Mouse (Mus musculus) kidney, embryonic 15.5 days (tissue): ENCODE results near the gene Hyal1. TPM values are rescaled to one million over a fixed set of nuclear protein-coding genes. Genes with fewer than 3 reads are reported as not detected.

Experiments
- ATAC-seq: fragments of 200-750 bp; cut with Nextera tagmentation; replicated peaks from 2 replicates; pipeline ENCODE4 v1.8.0; 2017; ENCODE audit warnings: moderate TSS enrichment; ENCODE audit not compliant: low FRiP score
- H3K27ac ChIP-seq: fragments of 300-500 bp; sonication (generic); 2 replicates; pipeline ENCODE4 v1.5.1; 2015; ENCODE audit warnings: mild to moderate bottlenecking, inconsistent platforms
- H3K27me3 ChIP-seq: fragments of 300-500 bp; sonication (generic); 2 replicates; pipeline ENCODE4 v1.6.1; 2015; ENCODE audit warnings: inconsistent platforms
- H3K36me3 ChIP-seq: fragments of 300-500 bp; sonication (generic); 2 replicates; pipeline ENCODE4 v1.6.1; 2015; ENCODE audit warnings: inconsistent platforms
- H3K4me1 ChIP-seq: fragments of 300-500 bp; sonication (generic); 2 replicates; pipeline ENCODE4 v1.6.1; 2015; ENCODE audit warnings: inconsistent platforms
- H3K4me2 ChIP-seq: fragments of 300-500 bp; sonication (generic); 2 replicates; pipeline ENCODE4 v1.6.1; 2015; ENCODE audit warnings: moderate library complexity, mild to moderate bottlenecking, inconsistent platforms
- H3K4me3 ChIP-seq: fragments of 300-500 bp; sonication (generic); replicated peaks from 2 replicates; pipeline ENCODE4 v1.5.1; 2015; ENCODE audit warnings: mild to moderate bottlenecking, inconsistent platforms
- H3K9ac ChIP-seq: fragments of 300-500 bp; sonication (generic); 2 replicates; pipeline ENCODE4 v1.6.1; 2015; ENCODE audit warnings: mild to moderate bottlenecking, inconsistent platforms
- H3K9me3 ChIP-seq: fragments of 300-500 bp; sonication (generic); replicated peaks from 2 replicates; pipeline ENCODE4 v1.6.1; 2016; ENCODE audit warnings: inconsistent platforms
- WGBS: fragments of 180-500 bp; shearing (Covaris S2); methylation state at CpG from one replicate; pipeline ENCODE4 v1.1.7; 2015; ENCODE audit warnings: mixed read lengths; 5-methylcytosine and 5-hydroxymethylcytosine counted together
- polyA plus RNA-seq: library from polyadenylated mRNA; unstranded; fragments of >200 nt; fragmentation: Nextera tagmentation; extraction: Ambion mirVana; gene quantifications from 2 replicates; pipeline ENCODE4 v1.2.1, GENCODE M21; 2015

The Hyal1 gene
- polyA plus RNA-seq, 1 experiment from 2014 or later = 10.5 TPM

DNA sequence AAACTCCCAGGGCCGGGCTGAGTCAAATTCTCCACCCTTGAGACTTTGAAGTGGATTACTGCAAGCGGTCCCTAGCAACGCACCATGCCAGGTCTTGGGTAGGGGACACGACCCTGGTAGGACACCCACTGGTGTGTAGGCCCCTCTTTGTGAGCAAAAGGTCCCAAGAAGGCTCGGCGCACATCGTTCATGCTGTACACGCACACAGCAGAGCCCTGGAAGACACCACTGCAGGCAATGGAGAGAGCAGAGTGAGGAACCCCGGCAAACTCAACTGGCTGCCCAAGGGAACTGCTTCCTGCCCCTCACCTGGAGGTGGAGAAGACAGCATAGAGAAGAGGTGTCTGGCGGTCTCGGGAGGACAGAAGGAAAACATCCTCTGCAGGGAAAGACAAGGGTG is 24.5 kb downstream of the Hyal1 start:
- H3K27ac ChIP-seq = no peak overlapping the region
- no peaks in the 10 kb centered on the region for H3K9me3 ChIP-seq
- H3K36me3 ChIP-seq = peaks cover 23% of the 10 kb centered on the region
- H3K4me2 ChIP-seq = no peak overlapping the region
- H3K9ac ChIP-seq = no peak overlapping the region
- no peak overlapping the region for H3K4me3 ChIP-seq
- WGBS = 86% methylated on average over 11 of the region's 11 CpGs
- no peak for ATAC-seq
- peaks cover 51% of the 10 kb centered on the region for H3K4me1 ChIP-seq
- 0 out of 2 replicates have a peak, but pooled peaks cover 3% of the 10 kb centered on the region for H3K27me3 ChIP-seq

DNA sequence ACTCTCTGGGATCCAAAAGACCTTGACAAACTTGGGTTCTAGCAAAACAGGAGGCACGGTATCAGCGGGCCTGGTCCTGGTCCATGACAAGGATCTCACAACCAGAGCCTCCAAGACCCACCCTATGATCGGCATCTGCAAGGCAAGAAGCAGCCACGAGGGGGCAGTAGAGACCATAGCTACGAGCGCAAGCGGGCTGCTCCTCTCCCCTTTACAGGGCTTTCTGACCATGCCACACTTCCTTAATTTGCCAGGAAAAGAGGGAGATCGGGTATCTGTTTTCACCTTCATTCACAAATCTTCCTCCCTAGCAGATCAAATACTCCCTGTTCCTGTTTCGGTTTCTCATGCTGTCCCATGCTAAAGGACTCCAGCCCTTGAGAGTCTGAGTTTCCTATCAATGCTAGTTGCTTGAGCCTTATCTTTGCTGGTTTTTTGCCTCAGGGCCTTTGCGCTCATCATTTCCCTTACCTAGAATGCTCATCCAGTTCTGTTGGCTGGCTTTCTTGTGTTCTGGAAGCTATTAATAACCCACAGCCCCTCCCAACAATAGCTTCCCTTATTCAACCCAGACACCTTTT is 25.4 kb downstream of the Hyal1 start:
- Histone ChIP-seq H3K9me3 (no peaks in the 10 kb centered on the region), H3K4me2 (peak overlapping the region; percentile 20), H3K4me1 (peaks cover 60% of the 10 kb centered on the region), H3K36me3 (peaks cover 23% of the 10 kb centered on the region), H3K4me3 (no peak overlapping the region), H3K27me3 (0 out of 2 replicates have a peak, but pooled peaks cover 3% of the 10 kb centered on the region), H3K27ac (0 out of 2 replicates have a peak overlapping the region, but pooled peaks have one; percentile 61), H3K9ac (no peak overlapping the region)
- 11% methylated on average over 10 of the region's 10 CpGs for WGBS
- ATAC-seq = peak; percentile 40

DNA sequence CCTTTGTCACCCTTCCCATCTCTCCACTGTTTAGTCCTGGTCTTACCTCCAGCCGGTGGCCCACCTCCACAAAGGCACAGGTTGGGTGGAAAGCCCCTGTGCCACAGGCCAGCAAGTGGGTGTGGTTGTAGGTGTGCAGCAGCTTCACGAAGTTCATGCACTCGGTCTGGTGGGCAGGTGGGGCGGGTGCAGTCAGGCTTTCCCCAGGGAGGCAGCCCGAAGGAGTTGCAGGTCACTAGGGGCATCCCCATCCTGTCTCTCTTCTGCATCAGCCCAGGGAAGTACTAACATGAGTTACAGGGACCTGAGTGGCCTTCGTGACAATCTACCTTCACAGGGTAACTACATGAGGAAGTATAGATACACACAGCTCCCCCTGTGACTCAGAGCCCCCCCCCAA is 26.5 kb downstream of the Hyal1 start:
- ATAC-seq = no peak
- Histone ChIP-seq H3K36me3 (peaks cover 21% of the 10 kb centered on the region), H3K4me3 (no peak overlapping the region), H3K4me1 (peaks cover 71% of the 10 kb centered on the region), H3K4me2 (no peak overlapping the region), H3K27ac (no peak overlapping the region), H3K9ac (no peak overlapping the region), H3K27me3 (0 out of 2 replicates have a peak, but pooled peaks cover 3% of the 10 kb centered on the region), H3K9me3 (no peaks in the 10 kb centered on the region)
- WGBS = 66% methylated on average over 6 of the region's 6 CpGs

GRCm38 (mm10) chr9:107605041-107605661 is 28.4 kb downstream of the Hyal1 start:
- Histone ChIP-seq H3K4me1 (peaks cover 84% of the 10 kb centered on the region), H3K9ac (peak overlapping the region; percentile 51), H3K4me3 (peak overlapping the region; percentile 41), H3K4me2 (peak overlapping the region; percentile 60), H3K27ac (peak overlapping the region; percentile 94), H3K9me3 (no peaks in the 10 kb centered on the region), H3K36me3 (peaks cover 11% of the 10 kb centered on the region), H3K27me3 (0 out of 2 replicates have a peak, but pooled peaks cover 3% of the 10 kb centered on the region)
- WGBS = 24% methylated on average over 23 of the region's 23 CpGs
- ATAC-seq = peak; percentile 63

DNA sequence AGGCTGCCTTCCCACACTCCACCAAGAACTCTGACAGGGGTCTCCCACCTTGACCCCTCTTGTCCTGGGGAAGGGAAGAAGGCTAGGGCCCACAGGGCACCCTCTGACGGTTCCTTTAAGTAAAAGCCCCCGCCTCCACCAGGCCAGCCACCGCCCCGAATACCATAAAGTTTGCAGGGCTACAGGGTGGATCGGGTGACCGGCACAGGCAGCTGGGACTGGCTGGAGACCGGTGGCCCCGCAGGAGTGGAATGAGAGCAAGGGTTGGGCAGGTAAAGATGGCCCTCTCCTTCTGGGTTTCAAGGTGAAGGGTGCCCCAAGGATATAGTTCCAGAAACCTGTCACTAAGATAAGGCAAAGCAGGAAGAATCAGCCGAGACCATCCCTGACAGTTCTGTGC is 29.9 kb downstream of the Hyal1 start:
- Histone ChIP-seq H3K9ac (0 out of 2 replicates have a peak overlapping the region, but pooled peaks have one; percentile 15), H3K9me3 (no peaks in the 10 kb centered on the region), H3K27me3 (no peaks in the 10 kb centered on the region), H3K4me3 (peak overlapping the region; percentile 25), H3K27ac (peak overlapping the region; percentile 94), H3K4me2 (peak overlapping the region; percentile 45), H3K4me1 (peaks cover 90% of the 10 kb centered on the region), H3K36me3 (0 out of 2 replicates have a peak, but pooled peaks cover under 1% of the 10 kb centered on the region)
- 8% methylated on average over 9 of the region's 9 CpGs for WGBS
- ATAC-seq = peak; percentile 47

DNA sequence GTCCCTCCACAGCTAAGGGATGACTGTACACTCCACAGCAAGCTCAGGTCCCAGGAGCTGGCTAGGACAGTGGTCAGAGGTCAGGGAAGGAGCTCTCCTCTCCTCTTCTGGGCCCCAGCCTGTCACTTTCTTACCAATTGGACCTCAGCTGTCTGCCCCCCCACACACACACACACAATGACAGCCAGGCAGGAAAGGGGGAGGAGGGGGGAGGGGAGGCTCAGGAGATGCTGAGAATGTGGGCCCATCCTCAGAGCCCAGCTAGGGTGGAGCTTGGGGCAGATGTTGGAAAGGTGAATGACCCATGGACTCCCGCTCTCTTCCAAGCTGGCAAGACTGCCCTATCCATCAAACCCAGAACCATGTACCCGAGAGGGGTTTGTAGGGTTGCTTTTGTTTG is 30.3 kb downstream of the Hyal1 start:
- no peaks in the 10 kb centered on the region for H3K27me3 ChIP-seq
- peak overlapping the region; percentile 45 for H3K4me2 ChIP-seq
- 59% methylated on average over 2 of the region's 2 CpGs for WGBS
- peaks cover 90% of the 10 kb centered on the region for H3K4me1 ChIP-seq
- ATAC-seq = no peak
- peak overlapping the region; percentile 94 for H3K27ac ChIP-seq
- H3K36me3 ChIP-seq = no peaks in the 10 kb centered on the region
- H3K4me3 ChIP-seq = peak overlapping the region; percentile 25
- H3K9ac ChIP-seq = 0 out of 2 replicates have a peak overlapping the region, but pooled peaks have one; percentile 15
- no peaks in the 10 kb centered on the region for H3K9me3 ChIP-seq

- Histone ChIP-seq H3K27ac (peak overlapping the region; percentile 94), H3K4me3 (peak overlapping the region; percentile 25; the same call in 1 of the 2 replicates), H3K27me3 (no peaks in the 10 kb centered on the region), H3K9me3 (no peaks in the 10 kb centered on the region), H3K4me2 (peak overlapping the region; percentile 45; the same call in 1 of the 2 replicates), H3K4me1 (peaks cover 89% of the 10 kb centered on the region), H3K9ac (peak overlapping the region; percentile 26; the same call in 1 of the 2 replicates), H3K36me3 (no peaks in the 10 kb centered on the region)
- ATAC-seq = no peak
- WGBS = 59% methylated on average over 9 of the region's 9 CpGs
These were observed 31.0 kb downstream of the Hyal1 start for GRCm38 (mm10) chr9:107607653-107608245.

GRCm38 (mm10) chr9:107608741-107609432 is 32.2 kb downstream of the Hyal1 start, which contains the start of gene Sema3b:
Gene Sema3b, minus strand, starts transcription at chr9:107609229.
- no peaks in the 10 kb centered on the region for H3K9me3 ChIP-seq
- 0 out of 2 replicates have a peak within 1 kb of the TSS, but pooled peaks have one; percentile 26 for H3K9ac ChIP-seq
- no peak within 1 kb of the TSS for H3K4me3 ChIP-seq
- H3K27me3 ChIP-seq = no peaks in the 10 kb centered on the region
- H3K27ac ChIP-seq = peak within 1 kb of the TSS; percentile 94
- WGBS = 43% methylated on average over 12 of the region's 12 CpGs
- no peak for ATAC-seq
- H3K4me1 ChIP-seq = peaks cover 85% of the 10 kb centered on the region
- H3K4me2 ChIP-seq = peak within 1 kb of the TSS; percentile 8; the same call in 1 of the 2 replicates
- peaks cover 4% of the 10 kb centered on the region for H3K36me3 ChIP-seq

DNA sequence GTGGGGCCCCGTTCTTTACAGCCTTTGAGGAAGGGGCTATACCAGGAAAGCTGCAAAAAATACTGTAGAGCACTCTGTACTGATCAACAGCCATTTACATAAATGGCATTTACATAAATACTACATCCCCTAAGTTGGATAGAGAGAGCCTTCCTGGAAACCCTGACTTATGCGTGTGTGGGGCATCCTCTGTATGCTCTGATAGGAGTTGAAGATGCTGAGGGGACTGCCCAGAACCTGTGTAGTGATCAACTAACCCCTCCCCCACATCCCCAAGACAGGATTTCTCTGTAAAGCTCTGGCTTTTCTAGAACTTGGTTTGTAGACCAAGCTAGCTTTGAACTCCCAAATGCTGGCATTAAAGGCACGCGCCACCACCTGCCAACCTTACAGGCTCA is 32.7 kb downstream of the Hyal1 start:
- no peaks in the 10 kb centered on the region for H3K9me3 ChIP-seq
- H3K4me1 ChIP-seq = peaks cover 83% of the 10 kb centered on the region
- no peak for ATAC-seq
- no peaks in the 10 kb centered on the region for H3K27me3 ChIP-seq
- 67% methylated on average over 4 of the region's 4 CpGs for WGBS
- H3K4me3 ChIP-seq = no peak overlapping the region
- H3K27ac ChIP-seq = peak overlapping the region; percentile 45; the same call in 1 of the 2 replicates
- H3K9ac ChIP-seq = no peak overlapping the region
- peaks cover 10% of the 10 kb centered on the region for H3K36me3 ChIP-seq
- H3K4me2 ChIP-seq = peak overlapping the region; percentile 8; the same call in 1 of the 2 replicates

- WGBS = 79% methylated on average over 6 of the region's 6 CpGs
- peak overlapping the region; percentile 84 for H3K4me2 ChIP-seq
- peaks cover 61% of the 10 kb centered on the region for H3K4me1 ChIP-seq
- no peak for ATAC-seq
- H3K9ac ChIP-seq = peak overlapping the region; percentile 62
- peak overlapping the region; percentile 91 for H3K27ac ChIP-seq
- no peaks in the 10 kb centered on the region for H3K27me3 ChIP-seq
- peaks cover 32% of the 10 kb centered on the region for H3K36me3 ChIP-seq
- H3K9me3 ChIP-seq = no peaks in the 10 kb centered on the region
- no peak overlapping the region for H3K4me3 ChIP-seq
These were observed 34.9 kb downstream of the Hyal1 start for GRCm38 (mm10) chr9:107611456-107612190.
